Mouse (Mus musculus): ENCODE measurements around the gene Fam240a. TPM values are rescaled to one million over a fixed set of nuclear protein-coding genes. Genes with fewer than 3 reads are reported as not detected.

Gene Fam240a
- not detected for polyA plus RNA-seq (2014; fragmentation: Illumina TruSeq; extraction: RNeasy Lipid Tissue Mini Kit (QIAGEN cat#74804); ENCODE audit: low read depth, low replicate concordance)

GRCm38 (mm10) chr9:110916786-110917185, at the start of gene Fam240a:
Fam240a (minus strand) TSS chr9:110916861.

GRCm38 (mm10) chr9:110951397-110951796, 34.7 kb upstream of the Fam240a start, which contains the start of gene Lrrc2:
Lrrc2 (plus strand) TSS chr9:110951545.

GRCm38 (mm10) chr9:110945926-110946325, 29.3 kb upstream of the Fam240a start, which contains the start of gene Tdgf1:
Tdgf1 (minus strand) TSS chr9:110946158.

GRCm38 (mm10) chr9:110879998-110880561, 36.6 kb downstream of the Fam240a start, which contains the start of gene Tmie:
Tmie (minus strand) TSS chr9:110880113.

GRCm38 (mm10) chr9:110879191-110879920, 37.3 kb downstream of the Fam240a start, which contains the start of gene Als2cl:
Als2cl (plus strand) TSS chr9:110879870.

Other genes with a start within 250 kb of the Fam240a start
- gene Myl3, start 175.0 kb downstream of the Fam240a start, polyA plus RNA-seq (2014; fragmentation: Illumina TruSeq; extraction: RNeasy Lipid Tissue Mini Kit (QIAGEN cat#74804); ENCODE audit: low read depth, low replicate concordance): not detected
- gene Pth1r, start 169.7 kb downstream of the Fam240a start, polyA plus RNA-seq (2014; fragmentation: Illumina TruSeq; extraction: RNeasy Lipid Tissue Mini Kit (QIAGEN cat#74804); ENCODE audit: low read depth, low replicate concordance): 6.6 TPM
- gene Prss42, start 118.7 kb downstream of the Fam240a start, polyA plus RNA-seq (2014; fragmentation: Illumina TruSeq; extraction: RNeasy Lipid Tissue Mini Kit (QIAGEN cat#74804); ENCODE audit: low read depth, low replicate concordance): 1.1 TPM
- gene Prss44, start 102.9 kb downstream of the Fam240a start, polyA plus RNA-seq (2014; fragmentation: Illumina TruSeq; extraction: RNeasy Lipid Tissue Mini Kit (QIAGEN cat#74804); ENCODE audit: low read depth, low replicate concordance): 0.50 TPM
- 0.55 TPM for gene Prss43, start 90.2 kb downstream of the Fam240a start, polyA plus RNA-seq (2014; fragmentation: Illumina TruSeq; extraction: RNeasy Lipid Tissue Mini Kit (QIAGEN cat#74804); ENCODE audit: low read depth, low replicate concordance)
- gene Prss45, start 82.3 kb downstream of the Fam240a start, polyA plus RNA-seq (2014; fragmentation: Illumina TruSeq; extraction: RNeasy Lipid Tissue Mini Kit (QIAGEN cat#74804); ENCODE audit: low read depth, low replicate concordance): 0.77 TPM
- gene Prss46, start 72.4 kb downstream of the Fam240a start, polyA plus RNA-seq (2014; fragmentation: Illumina TruSeq; extraction: RNeasy Lipid Tissue Mini Kit (QIAGEN cat#74804); ENCODE audit: low read depth, low replicate concordance): 1.9 TPM
- 0.56 TPM for gene Prss50, start 58.9 kb downstream of the Fam240a start, polyA plus RNA-seq (2014; fragmentation: Illumina TruSeq; extraction: RNeasy Lipid Tissue Mini Kit (QIAGEN cat#74804); ENCODE audit: low read depth, low replicate concordance)
- gene Als2cl, start 37.0 kb downstream of the Fam240a start, polyA plus RNA-seq (2014; fragmentation: Illumina TruSeq; extraction: RNeasy Lipid Tissue Mini Kit (QIAGEN cat#74804); ENCODE audit: low read depth, low replicate concordance): 15.2 TPM
- gene Tmie, start 36.7 kb downstream of the Fam240a start, polyA plus RNA-seq (2014; fragmentation: Illumina TruSeq; extraction: RNeasy Lipid Tissue Mini Kit (QIAGEN cat#74804); ENCODE audit: low read depth, low replicate concordance): 1.6 TPM
- gene Tdgf1, start 29.3 kb upstream of the Fam240a start, polyA plus RNA-seq (2014; fragmentation: Illumina TruSeq; extraction: RNeasy Lipid Tissue Mini Kit (QIAGEN cat#74804); ENCODE audit: low read depth, low replicate concordance): 0.15 TPM
- not detected for gene Lrrc2, start 34.7 kb upstream of the Fam240a start, polyA plus RNA-seq (2014; fragmentation: Illumina TruSeq; extraction: RNeasy Lipid Tissue Mini Kit (QIAGEN cat#74804); ENCODE audit: low read depth, low replicate concordance)
- gene Rtp3, start 73.7 kb upstream of the Fam240a start, polyA plus RNA-seq (2014; fragmentation: Illumina TruSeq; extraction: RNeasy Lipid Tissue Mini Kit (QIAGEN cat#74804); ENCODE audit: low read depth, low replicate concordance): 2.5 TPM
- gene Ltf, start 102.4 kb upstream of the Fam240a start, polyA plus RNA-seq (2014; fragmentation: Illumina TruSeq; extraction: RNeasy Lipid Tissue Mini Kit (QIAGEN cat#74804); ENCODE audit: low read depth, low replicate concordance): 108 TPM
- gene Ccrl2, start 140.7 kb upstream of the Fam240a start, polyA plus RNA-seq (2014; fragmentation: Illumina TruSeq; extraction: RNeasy Lipid Tissue Mini Kit (QIAGEN cat#74804); ENCODE audit: low read depth, low replicate concordance): 2.5 TPM
- 36.5 TPM for gene Lrrfip2, start 200.7 kb upstream of the Fam240a start, polyA plus RNA-seq (2014; fragmentation: Illumina TruSeq; extraction: RNeasy Lipid Tissue Mini Kit (QIAGEN cat#74804); ENCODE audit: low read depth, low replicate concordance)